Mouse (Mus musculus): Measurements from ENCODE around the gene Steap3. TPM values are rescaled to one million over a fixed set of nuclear protein-coding genes. Genes with fewer than 3 reads are reported as not detected.

The Steap3 gene
- 2.2 to 3.2 TPM (median 3.1 TPM) in 4 replicates for total RNA-seq (2023)

GRCm38 (mm10) chr1:120272605-120273004 is at the start of gene Steap3:
Gene Steap3 (minus strand): TSS chr1:120272705.

Other genes starting within 250 kb of the Steap3 start
- gene Tmem37, start 198.6 kb downstream of the Steap3 start, total RNA-seq (2023), result not detected in 4 replicates
- gene Dbi, start 151.6 kb downstream of the Steap3 start, total RNA-seq (2023), result 34.5 to 39.5 TPM (median 36.3 TPM) in 4 replicates
- gene 3110009E18Rik, start 151.5 kb downstream of the Steap3 start, total RNA-seq (2023), result 15.7 to 19.2 TPM (median 17.3 TPM) in 4 replicates
- gene C1ql2, start 67.9 kb upstream of the Steap3 start, total RNA-seq (2023), result not detected in 4 replicates
- gene Marco, start 232.3 kb upstream of the Steap3 start, total RNA-seq (2023), result 0.69 to 1.2 TPM (median 1.0 TPM) in 3 of 4 replicates, not detected in the other

All from B cell, adult 62 days (primary cell).